Mouse (Mus musculus) stomach, embryonic 15.5 days (tissue): Measurements from ENCODE around the gene Ydjc. TPM values are rescaled to one million over a fixed set of nuclear protein-coding genes. Genes with fewer than 3 reads are reported as not detected.

Experiments
- ATAC-seq: fragments of 200-750 bp; cut with Nextera tagmentation; 2 replicates; pipeline ENCODE4 v1.8.0; 2017; ENCODE audit warnings: low read depth, moderate number of reproducible peaks, moderate TSS enrichment; ENCODE audit not compliant: insufficient read depth, low FRiP score
- H3K27ac ChIP-seq: fragments of 300-500 bp; sonication (generic); 2 replicates; pipeline ENCODE4 v1.5.1; 2015; ENCODE audit warnings: mild to moderate bottlenecking, inconsistent platforms
- H3K27me3 ChIP-seq: fragments of 300-500 bp; sonication (generic); replicated peaks from 2 replicates; pipeline ENCODE4 v1.6.1; 2015; ENCODE audit warnings: inconsistent platforms
- H3K36me3 ChIP-seq: fragments of 300-500 bp; sonication (generic); 2 replicates; pipeline ENCODE4 v1.6.1; 2015; ENCODE audit warnings: inconsistent platforms
- H3K4me1 ChIP-seq: fragments of 300-500 bp; sonication (generic); 2 replicates; pipeline ENCODE4 v1.6.1; 2015; ENCODE audit warnings: inconsistent platforms
- H3K4me2 ChIP-seq: fragments of 300-500 bp; sonication (generic); 2 replicates; pipeline ENCODE4 v1.6.1; 2015; ENCODE audit warnings: mild to moderate bottlenecking, inconsistent platforms
- H3K4me3 ChIP-seq: fragments of 300-500 bp; sonication (generic); replicated peaks from 2 replicates; pipeline ENCODE4 v1.5.1; 2015; ENCODE audit warnings: inconsistent platforms
- H3K9ac ChIP-seq: fragments of 300-500 bp; sonication (generic); 2 replicates; pipeline ENCODE4 v1.6.1; 2015; ENCODE audit warnings: inconsistent platforms
- H3K9me3 ChIP-seq: fragments of 300-500 bp; sonication (generic); 2 replicates; pipeline ENCODE4 v1.6.1; 2016; ENCODE audit warnings: inconsistent platforms
- WGBS: fragments of 180-500 bp; shearing (Covaris S2); methylation state at CpG from one replicate; pipeline ENCODE4 v1.1.7; 2015; 5-methylcytosine and 5-hydroxymethylcytosine counted together
- polyA plus RNA-seq: library from polyadenylated mRNA; unstranded; fragments of >200 nt; fragmentation: Nextera tagmentation; extraction: Ambion mirVana; gene quantifications from 2 replicates; pipeline ENCODE4 v1.2.1, GENCODE M21; 2015

Ydjc gene
- polyA plus RNA-seq, 1 experiment from 2014 or later = 20.2 TPM

GRCm38 (mm10) chr16:17131191-17132088, 13.0 kb upstream of the Ydjc start:
- peak; percentile 15; the same call in 1 of the 2 replicates for ATAC-seq
- peak overlapping the region; percentile 69 for H3K4me3 ChIP-seq
- no peaks in the 10 kb centered on the region for H3K36me3 ChIP-seq
- peak overlapping the region; percentile 45 for H3K9ac ChIP-seq
- 3% methylated on average over 43 of the region's 43 CpGs for WGBS
- peak overlapping the region; percentile 96 for H3K4me2 ChIP-seq
- no peaks in the 10 kb centered on the region for H3K9me3 ChIP-seq
- peaks cover 4% of the 10 kb centered on the region; the same call in 1 of the 2 replicates for H3K4me1 ChIP-seq
- no peaks in the 10 kb centered on the region for H3K27me3 ChIP-seq
- H3K27ac ChIP-seq = peak overlapping the region; percentile 3; the same call in 1 of the 2 replicates

- peak; percentile 99 for ATAC-seq
- H3K9ac ChIP-seq = peak within 1 kb of the TSS; percentile 45
- under 1% methylated on average over 47 of the region's 47 CpGs for WGBS
Observed at GRCm38 (mm10) chr16:17132089-17132905, 12.1 kb upstream of the Ydjc start, which contains the start of gene Sdf2l1. Gene Sdf2l1, minus strand, starts transcription at chr16:17132383.

GRCm38 (mm10) chr16:17132906-17133200, 11.6 kb upstream of the Ydjc start:
- no peak for ATAC-seq

More at GRCm38 (mm10) chr16:17132089-17132905, 12.1 kb upstream of the Ydjc start, which contains the start of gene Sdf2l1:
- Histone ChIP-seq H3K4me1 (peaks cover 4% of the 10 kb centered on the region; the same call in 1 of the 2 replicates), H3K27me3 (no peaks in the 10 kb centered on the region), H3K4me3 (peak within 1 kb of the TSS; percentile 69), H3K36me3 (no peaks in the 10 kb centered on the region), H3K4me2 (peak within 1 kb of the TSS; percentile 96), H3K9me3 (no peaks in the 10 kb centered on the region), H3K27ac (peak within 1 kb of the TSS; percentile 52; the same call in 1 of the 2 replicates)

DNA sequence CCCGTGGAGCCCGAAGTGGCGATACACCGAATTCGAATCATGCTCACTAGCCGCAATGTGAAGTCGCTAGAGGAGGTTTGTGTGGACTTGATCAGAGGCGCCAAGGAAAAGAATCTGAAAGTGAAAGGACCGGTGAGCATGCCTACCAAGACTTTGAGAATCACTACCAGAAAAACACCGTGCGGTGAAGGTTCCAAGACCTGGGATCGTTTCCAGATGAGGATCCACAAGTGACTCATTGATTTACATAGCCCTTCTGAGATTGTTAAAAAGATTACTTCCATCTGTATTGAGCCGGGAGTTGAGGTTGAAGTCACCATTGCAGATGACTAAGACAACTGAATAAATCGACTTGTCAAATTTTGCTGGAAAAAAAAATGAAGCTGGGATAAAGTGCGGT, 7.1 kb upstream of the Ydjc start:
- Histone ChIP-seq H3K27ac (no peak overlapping the region), H3K4me1 (no peaks in the 10 kb centered on the region), H3K4me3 (no peak overlapping the region), H3K9me3 (no peaks in the 10 kb centered on the region), H3K4me2 (no peak overlapping the region), H3K36me3 (no peaks in the 10 kb centered on the region), H3K9ac (no peak overlapping the region), H3K27me3 (no peaks in the 10 kb centered on the region)
- ATAC-seq = no peak
- WGBS = 84% methylated on average over 15 of the region's 15 CpGs

More at GRCm38 (mm10) chr16:17132906-17133200, 11.6 kb upstream of the Ydjc start:
- peak overlapping the region; percentile 69 for H3K4me3 ChIP-seq
- peaks cover 4% of the 10 kb centered on the region; the same call in 1 of the 2 replicates for H3K4me1 ChIP-seq
- peak overlapping the region; percentile 96 for H3K4me2 ChIP-seq
- peak overlapping the region; percentile 16; the same call in 1 of the 2 replicates for H3K9ac ChIP-seq
- WGBS = 26% methylated on average over 7 of the region's 7 CpGs
- H3K36me3 ChIP-seq = no peaks in the 10 kb centered on the region
- H3K27me3 ChIP-seq = no peaks in the 10 kb centered on the region
- H3K27ac ChIP-seq = peak overlapping the region; percentile 52; the same call in 1 of the 2 replicates
- H3K9me3 ChIP-seq = no peaks in the 10 kb centered on the region

DNA sequence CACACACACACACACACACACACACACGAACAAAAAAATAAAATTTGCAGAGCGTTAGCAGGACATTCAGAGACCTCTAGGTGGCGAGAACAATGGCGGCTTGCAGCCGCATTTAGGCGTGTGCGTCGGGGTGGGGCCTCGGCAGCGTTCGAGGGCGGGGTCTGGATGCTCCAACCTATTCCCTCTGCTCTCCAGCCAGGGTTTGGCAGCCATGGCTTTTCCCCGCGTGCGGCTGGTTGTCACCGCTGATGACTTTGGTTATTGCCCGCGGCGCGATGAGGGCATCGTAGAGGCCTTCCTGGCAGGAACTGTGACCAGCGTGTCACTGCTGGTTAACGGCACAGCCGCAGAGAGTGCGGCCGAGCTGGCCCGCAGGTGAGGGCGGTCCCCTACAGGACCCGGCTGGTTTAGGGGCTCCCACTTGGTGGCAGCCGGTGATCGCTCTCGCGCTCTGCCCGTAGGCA, 2.4 kb downstream of the Ydjc start, which contains the start of gene Ccdc116:
TSS of gene Ccdc116 (minus strand) at position 458 of the 464 bp plus-strand sequence.
- Histone ChIP-seq H3K9ac (peak within 1 kb of the TSS; percentile 48), H3K4me3 (peak within 1 kb of the TSS; percentile 63), H3K9me3 (no peaks in the 10 kb centered on the region), H3K27ac (peak within 1 kb of the TSS; percentile 35; the same call in 1 of the 2 replicates), H3K4me2 (peak within 1 kb of the TSS; percentile 100), H3K27me3 (no peaks in the 10 kb centered on the region), H3K4me1 (peaks cover 12% of the 10 kb centered on the region), H3K36me3 (peaks cover 10% of the 10 kb centered on the region; the same call in 1 of the 2 replicates)
- WGBS = under 1% methylated on average over 34 of the region's 34 CpGs
- ATAC-seq = peak; percentile 63; the same call in 1 of the 2 replicates

DNA sequence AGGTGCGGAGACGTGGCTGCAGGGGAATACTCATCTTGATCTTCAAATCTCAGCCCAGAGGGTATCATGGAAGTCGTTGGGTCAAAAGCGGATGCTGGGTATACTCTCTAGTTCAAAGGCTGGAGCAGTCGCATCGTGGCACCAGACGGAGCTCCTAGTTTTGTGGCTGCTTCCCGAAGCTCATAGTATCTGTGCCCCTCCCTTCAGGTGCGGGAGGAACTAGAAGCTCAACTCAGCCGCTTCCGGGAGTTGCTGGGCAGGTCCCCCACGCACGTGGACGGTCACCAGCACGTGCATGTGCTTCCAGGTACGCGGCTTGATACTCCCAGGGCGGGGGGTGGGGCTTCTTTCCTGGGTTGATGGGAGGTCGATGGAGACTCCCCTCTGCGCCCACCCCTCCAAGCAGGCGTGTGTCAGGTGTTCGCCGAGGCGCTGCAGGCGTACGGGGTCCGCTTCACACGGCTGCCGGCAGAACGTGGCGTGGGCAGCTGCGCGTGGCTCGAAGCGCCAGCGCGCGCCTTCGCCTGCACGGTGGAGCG, 3.0 kb downstream of the Ydjc start:
- H3K27ac ChIP-seq = peak overlapping the region; percentile 35; the same call in 1 of the 2 replicates
- peak overlapping the region; percentile 100 for H3K4me2 ChIP-seq
- H3K36me3 ChIP-seq = peaks cover 16% of the 10 kb centered on the region
- no peaks in the 10 kb centered on the region for H3K27me3 ChIP-seq
- peaks cover 12% of the 10 kb centered on the region for H3K4me1 ChIP-seq
- ATAC-seq = peak; percentile 23; the same call in 1 of the 2 replicates
- no peaks in the 10 kb centered on the region for H3K9me3 ChIP-seq
- peak overlapping the region; percentile 48 for H3K9ac ChIP-seq
- WGBS = 1% methylated on average over 41 of the region's 41 CpGs
- H3K4me3 ChIP-seq = peak overlapping the region; percentile 63

- Histone ChIP-seq H3K9ac (no peak overlapping the region), H3K4me1 (peaks cover 12% of the 10 kb centered on the region), H3K4me2 (peak overlapping the region; percentile 100), H3K36me3 (peaks cover 23% of the 10 kb centered on the region), H3K4me3 (peak overlapping the region; percentile 63), H3K27ac (no peak overlapping the region), H3K9me3 (no peaks in the 10 kb centered on the region), H3K27me3 (no peaks in the 10 kb centered on the region)
- no peak for ATAC-seq
- 13% methylated on average over 16 of the region's 16 CpGs for WGBS
Observed at GRCm38 (mm10) chr16:17148084-17148483, 3.7 kb downstream of the Ydjc start.

- Histone ChIP-seq H3K4me3 (no peak overlapping the region), H3K4me1 (peaks cover 12% of the 10 kb centered on the region), H3K9ac (no peak overlapping the region), H3K36me3 (peaks cover 34% of the 10 kb centered on the region), H3K4me2 (no peak overlapping the region), H3K27ac (peak overlapping the region; percentile 26; the same call in 1 of the 2 replicates), H3K9me3 (no peaks in the 10 kb centered on the region), H3K27me3 (no peaks in the 10 kb centered on the region)
- ATAC-seq = no peak
- WGBS = 82% methylated on average over 7 of the region's 7 CpGs
Observed at GRCm38 (mm10) chr16:17150520-17151258, 6.3 kb downstream of the Ydjc start.

DNA sequence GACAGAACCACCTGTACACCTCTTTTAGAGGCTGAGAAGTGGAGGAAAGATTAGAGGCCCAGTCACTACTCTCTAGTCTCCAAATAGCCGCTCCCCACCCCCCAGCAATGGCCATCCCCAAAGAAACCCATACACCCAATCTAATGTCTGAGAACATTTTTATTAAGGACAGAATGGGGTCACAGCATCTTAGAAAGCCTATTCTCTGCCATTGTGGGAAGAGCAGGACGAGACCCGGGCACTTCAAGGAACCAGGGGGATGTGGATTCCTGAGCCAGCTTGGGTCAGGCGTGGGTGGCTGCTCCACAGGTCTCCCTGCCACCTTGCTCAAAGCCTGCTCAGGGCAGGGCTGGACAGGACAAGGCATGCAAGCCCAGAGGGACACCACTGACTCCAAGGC, 7.5 kb downstream of the Ydjc start:
- Histone ChIP-seq H3K4me3 (no peak overlapping the region), H3K36me3 (peaks cover 34% of the 10 kb centered on the region), H3K27me3 (no peaks in the 10 kb centered on the region), H3K4me2 (no peak overlapping the region), H3K9me3 (no peaks in the 10 kb centered on the region), H3K9ac (no peak overlapping the region), H3K4me1 (peaks cover 12% of the 10 kb centered on the region), H3K27ac (no peak overlapping the region)
- ATAC-seq = no peak
- WGBS = 93% methylated on average over 4 of the region's 4 CpGs

DNA sequence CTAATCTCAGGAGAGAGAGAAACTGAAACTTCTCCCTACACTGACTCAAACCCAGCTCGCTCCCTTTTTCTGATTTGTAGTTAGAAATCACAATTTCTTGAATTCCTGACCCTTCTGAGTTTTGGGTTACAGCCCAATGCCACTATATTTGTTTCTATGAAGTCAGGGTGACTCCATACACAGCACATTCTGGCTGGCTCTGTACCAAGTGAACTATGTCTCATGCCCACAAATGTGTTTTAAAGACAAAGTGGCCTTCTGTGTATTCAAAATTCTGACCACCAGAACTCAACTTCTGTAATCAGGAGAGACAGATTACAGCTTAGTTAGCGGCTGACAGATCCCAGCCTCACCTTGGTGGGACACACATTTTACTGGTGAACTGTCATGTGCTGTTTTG, 9.9 kb downstream of the Ydjc start:
- no peak for ATAC-seq
- H3K36me3 ChIP-seq = peaks cover 50% of the 10 kb centered on the region
- WGBS = 81% methylated on average over 2 of the region's 2 CpGs

More for the DNA sequence above, 9.9 kb downstream of the Ydjc start:
- H3K27me3 ChIP-seq = no peaks in the 10 kb centered on the region
- H3K9ac ChIP-seq = no peak overlapping the region
- no peaks in the 10 kb centered on the region for H3K9me3 ChIP-seq
- H3K4me1 ChIP-seq = no peaks in the 10 kb centered on the region
- no peak overlapping the region for H3K4me2 ChIP-seq
- H3K4me3 ChIP-seq = no peak overlapping the region
- no peak overlapping the region for H3K27ac ChIP-seq
